In genomic region chr7:43427406-43427805, GRCm38 (mm10) we compare ENCODE assay signal across 27 mouse cellular contexts. TPM values are rescaled to one million over a fixed set of nuclear protein-coding genes. Genes with fewer than 3 reads are reported as not detected.
"Had no signal": no experiment of that assay in that cellular context is flagged by ENCODE, and none has a peak within 500 bp of the region (broad histone marks: within the 10 kb centered on the region; RNA-seq: fewer than 3 reads in every experiment).

Gene Lim2 (plus strand): TSS chr7:43427670.

- H3K4me3 ChIP-seq: midbrain, embryonic 10.5 days; midbrain, embryonic 12.5 days; myocyte; neural tube, embryonic 13.5 days; neural tube, embryonic 15.5 days had no signal

- H3K9me3 ChIP-seq: midbrain, embryonic 12.5 days; neural tube, embryonic 13.5 days; neural tube, embryonic 15.5 days had no signal

- H3K27me3 ChIP-seq: midbrain, embryonic 12.5 days; neural tube, embryonic 13.5 days; neural tube, embryonic 15.5 days had no signal

- DNase-seq: lung, adult 18-20 months; lung, embryonic 14.5 days; lung, postnatal 10 days; lung, postnatal 4 days; midbrain, embryonic 14.5 days; retina, postnatal 1 day; right cerebral cortex, adult 18-20 months; right cerebral cortex, postnatal 25 days; right cerebral cortex, postnatal 4 days; spleen, adult 18-20 months; thymus, adult 18-20 months; thymus, postnatal 14 days; thymus, postnatal 36 days had no signal

- ATAC-seq: midbrain, embryonic 16.5 days had no signal

- H3K36me3 ChIP-seq: midbrain, embryonic 10.5 days; midbrain, embryonic 12.5 days; neural tube, embryonic 13.5 days; neural tube, embryonic 15.5 days had no signal

RNA-seq across cellular contexts. Expression of gene Lim2, which starts in this region (rescaled TPM):
- total RNA-seq: megakaryocyte-erythroid progenitor cell, adult 5-6 weeks had no signal
- polyA plus RNA-seq: liver, embryonic 16.5 days; lung, embryonic 14.5 days; lung, embryonic 16.5 days; midbrain, embryonic 12.5 days; midbrain, embryonic 14.5 days; midbrain, embryonic 16.5 days; myocyte; neural tube, embryonic 11.5 days; neural tube, embryonic 13.5 days; neural tube, embryonic 15.5 days; small intestine, adult 2 months; stomach, embryonic 14.5 days; stomach, embryonic 16.5 days; thymus, postnatal 0 days had no signal
